Mouse (Mus musculus) thymus, postnatal 10 days (tissue): ENCODE results near the gene Ppm1h.
A peak's percentile ranks its signal among the peaks of the same experiment; 100 is the strongest.

Experiments used
- DNase-seq, 2 experiments: peaks; one replicate each; pipeline ENCODE4 v3.0.0; 2021; ENCODE audit warnings: low spot score in 2 of 2

The Ppm1h gene

DNA sequence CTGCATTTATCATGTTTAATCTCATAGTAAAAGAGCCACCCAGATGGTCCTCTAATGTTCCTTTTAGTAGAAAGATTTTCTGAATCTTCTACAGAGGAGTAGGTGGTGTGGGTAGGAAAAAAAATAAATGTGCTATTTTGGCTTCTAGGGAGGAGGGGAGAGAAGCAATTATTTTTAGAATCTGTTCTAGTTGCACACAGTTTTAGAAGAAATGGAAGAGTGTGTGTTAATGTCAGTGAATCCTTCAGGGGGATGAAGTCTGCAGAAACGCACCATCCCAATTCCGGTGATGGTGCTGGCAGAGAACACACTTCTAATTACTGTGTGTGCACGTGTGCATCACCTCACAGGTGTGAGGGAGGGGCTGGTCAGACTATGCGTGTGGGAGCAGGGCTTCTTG, 129.6 kb downstream of the Ppm1h start:
- DNase-seq: no peak

DNA sequence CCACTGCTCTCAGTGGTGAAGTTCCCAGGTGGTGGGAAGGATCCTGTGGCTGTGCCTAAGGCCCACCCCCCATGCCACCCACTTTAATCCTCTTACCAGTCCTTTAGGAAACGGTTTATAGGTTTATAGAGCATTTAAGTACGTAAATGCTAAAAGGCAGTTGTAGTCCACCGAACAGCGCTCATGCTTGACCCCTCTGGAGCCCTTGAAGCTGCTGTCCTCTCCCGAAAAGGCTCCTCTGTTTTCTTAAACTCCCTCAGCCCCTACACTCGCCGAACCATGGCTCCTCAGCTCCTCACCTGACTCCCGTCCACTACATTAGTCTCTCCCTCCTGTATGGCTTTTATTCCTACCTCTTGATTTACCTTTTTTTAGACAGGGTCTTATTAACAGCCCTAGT, 131.3 kb downstream of the Ppm1h start:
- DNase-seq: no peak

DNA sequence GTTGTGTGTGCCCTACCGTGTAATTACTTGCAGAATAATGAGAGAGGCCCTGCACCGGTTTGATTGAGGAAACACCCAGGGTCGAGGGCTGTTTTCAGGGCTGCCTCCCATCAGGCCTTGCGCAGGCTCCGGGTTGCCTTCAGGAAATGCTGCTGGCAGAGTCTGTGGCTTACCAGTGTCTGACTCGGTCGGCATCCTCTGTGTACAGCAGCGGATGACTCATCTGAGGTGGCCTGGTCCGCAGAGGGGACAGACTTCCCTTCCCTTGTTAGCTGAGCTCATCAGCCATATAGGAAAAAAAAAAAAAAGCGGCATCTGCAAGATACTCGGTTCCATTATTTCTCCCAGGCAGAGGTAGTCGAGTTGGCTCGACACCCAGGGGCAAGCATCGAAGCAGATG, 136.5 kb downstream of the Ppm1h start:
- peak; percentile 72 to 75 for DNase-seq

DNA sequence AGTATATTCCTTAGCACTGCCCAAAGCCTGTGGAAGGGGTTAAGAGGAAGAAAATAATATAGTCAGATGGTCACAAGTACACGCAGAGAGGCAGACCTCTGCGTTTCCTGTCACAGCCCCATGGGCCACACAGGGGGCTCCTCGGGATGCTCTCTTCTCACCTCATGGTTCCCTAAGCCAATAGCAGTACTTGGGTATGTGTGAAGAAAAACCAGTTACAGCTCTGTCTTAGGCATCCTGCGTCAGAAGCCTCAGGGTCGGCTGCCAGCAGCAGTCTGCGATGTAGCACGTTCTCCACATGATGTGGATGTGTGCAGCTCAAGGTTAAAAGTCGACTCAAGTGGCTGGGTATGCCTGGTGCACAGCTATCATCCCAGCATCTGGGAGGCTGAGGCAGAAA, 139.2 kb downstream of the Ppm1h start:
- no peak for DNase-seq

DNA sequence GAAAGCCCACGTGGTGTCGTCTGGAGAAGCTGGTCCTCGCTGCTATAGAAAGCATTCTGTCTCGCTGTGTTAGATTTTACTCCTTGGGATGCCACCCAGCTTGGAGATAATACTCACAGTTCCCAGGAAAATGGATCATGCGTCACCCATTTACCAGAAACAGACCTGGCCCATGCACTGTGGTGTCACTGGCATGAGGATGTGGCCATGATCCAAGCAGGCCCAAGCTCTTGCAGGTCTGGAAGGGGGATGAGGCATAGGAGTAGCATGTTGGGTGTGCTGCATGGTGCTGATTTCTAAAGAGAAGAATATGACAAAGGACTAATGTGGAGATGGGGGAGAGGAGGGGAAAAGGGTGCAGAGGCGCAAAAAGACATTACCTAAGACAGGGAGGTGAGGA, 141.2 kb downstream of the Ppm1h start:
- DNase-seq: no peak

DNA sequence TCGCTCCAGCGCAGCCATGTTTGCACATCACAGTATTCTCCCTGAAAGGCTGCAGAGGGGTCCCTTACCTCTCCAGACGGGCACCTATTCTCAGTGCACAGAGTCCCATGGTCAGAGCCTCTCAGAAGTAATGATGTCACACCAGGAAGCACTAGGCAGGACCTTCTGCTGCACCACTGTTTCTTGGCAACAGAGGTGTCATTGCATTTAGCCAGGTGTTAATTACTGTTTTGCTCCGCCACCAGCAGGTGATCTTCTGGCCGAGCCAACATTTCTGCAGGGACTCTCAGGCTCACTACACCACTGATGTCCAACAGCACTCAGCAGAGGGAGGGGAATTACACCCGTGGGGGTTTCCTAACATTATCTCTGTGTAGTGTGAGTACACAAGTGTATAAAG, 143.0 kb downstream of the Ppm1h start:
- no peak for DNase-seq

DNA sequence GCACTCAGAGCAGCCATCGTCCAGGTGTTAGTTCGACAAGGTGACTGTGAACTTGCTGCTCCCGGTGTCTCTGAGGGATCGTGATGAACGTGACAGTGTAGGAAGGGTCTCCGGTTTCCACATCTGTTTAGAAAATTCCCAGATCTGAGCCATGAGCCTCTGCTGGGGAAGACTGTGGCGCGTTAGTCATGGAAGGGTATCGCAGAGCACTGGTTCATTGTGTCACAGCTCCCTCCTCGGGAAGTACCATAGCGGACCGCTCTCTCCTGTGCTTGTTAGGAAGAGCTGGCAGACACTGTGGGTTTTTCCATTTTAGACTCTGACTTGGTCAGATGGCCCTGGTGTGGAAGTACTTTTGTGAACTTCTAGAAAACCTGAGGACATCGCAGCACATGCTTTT, 145.1 kb downstream of the Ppm1h start:
- no peak for DNase-seq

DNA sequence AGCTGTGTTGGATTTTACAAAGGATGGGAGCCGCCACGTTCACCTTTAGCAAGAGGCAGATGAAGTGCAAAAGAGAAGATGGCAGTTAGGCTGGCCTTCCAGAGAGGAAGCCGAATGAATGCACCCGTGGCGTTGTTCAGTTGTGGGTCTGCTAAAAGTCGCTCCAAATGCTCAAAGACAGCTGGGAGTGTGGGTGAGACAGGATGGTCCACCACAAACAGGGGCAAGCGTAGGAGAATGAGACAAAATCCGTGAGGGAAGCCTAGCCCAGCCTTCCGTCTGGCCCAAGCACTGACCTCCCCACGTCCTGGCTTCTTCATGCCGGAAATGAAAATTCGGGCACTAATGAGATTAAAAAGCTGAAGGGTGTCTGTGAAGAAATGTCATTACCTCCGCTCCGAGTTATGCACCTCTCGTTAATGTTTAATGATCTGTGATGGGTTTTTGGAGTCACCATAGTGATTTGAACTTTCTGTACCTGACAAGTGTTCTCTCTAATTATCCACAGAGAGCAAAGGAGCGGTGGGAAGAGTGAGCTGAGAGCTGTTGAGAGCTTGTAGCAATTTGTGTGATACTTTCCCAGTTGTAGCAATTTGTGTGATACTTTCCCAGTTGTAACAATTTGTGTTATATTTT, 148.3 kb downstream of the Ppm1h start:
- no peak for DNase-seq

DNA sequence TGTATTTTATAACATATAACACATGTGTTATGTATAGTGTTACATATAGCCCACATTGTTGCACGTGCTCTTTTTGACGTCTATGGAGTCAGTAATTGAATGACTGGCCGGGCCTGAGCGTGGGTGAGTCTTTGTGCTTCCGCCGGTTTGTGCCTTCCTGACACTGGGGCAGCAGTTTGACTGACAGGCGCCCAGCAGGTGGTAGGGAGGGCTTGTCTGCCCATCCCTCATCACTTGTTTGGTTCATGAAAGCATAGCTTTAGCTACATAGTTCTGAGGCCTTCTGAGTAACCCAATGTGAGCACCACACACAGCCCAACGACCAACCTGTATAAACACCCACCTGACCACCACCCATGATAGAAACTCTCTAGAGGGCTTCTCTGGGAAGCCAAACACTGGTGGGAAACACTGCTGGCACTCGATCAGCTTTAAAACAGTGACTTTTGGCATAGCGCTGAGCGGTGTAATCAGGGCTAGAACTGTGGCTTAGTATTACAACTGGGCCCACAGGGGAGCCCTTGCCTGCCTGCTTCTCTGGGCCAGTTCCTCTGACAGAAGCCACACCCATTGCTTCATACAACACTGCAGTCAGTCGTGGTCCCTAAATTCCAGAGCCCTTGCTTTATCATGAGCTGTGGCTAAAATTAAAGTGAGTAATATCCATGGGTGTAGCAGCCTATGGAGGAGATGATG, 149.3 kb downstream of the Ppm1h start:
- DNase-seq: no peak

DNA sequence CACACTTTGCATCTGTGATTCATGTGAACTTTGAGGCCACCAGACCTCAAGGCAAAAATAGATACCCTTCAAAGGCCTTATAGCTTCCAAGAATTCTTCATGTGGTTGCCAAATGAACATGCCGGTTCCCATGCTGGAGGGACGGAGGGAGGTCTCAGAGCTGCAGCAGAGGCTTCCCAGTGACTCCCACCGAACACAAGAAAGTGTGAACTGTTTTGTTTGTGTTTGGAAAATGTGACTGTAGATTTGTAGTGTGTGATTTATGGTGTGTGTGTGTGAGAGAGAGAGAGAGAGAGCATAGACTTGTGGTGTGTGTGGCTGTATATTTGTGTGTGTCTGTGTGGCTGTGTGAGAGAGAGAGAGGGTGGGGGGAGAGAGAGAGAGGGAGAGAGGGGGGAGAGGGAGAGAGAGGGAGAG, 151.2 kb downstream of the Ppm1h start:
- no peak for DNase-seq

DNA sequence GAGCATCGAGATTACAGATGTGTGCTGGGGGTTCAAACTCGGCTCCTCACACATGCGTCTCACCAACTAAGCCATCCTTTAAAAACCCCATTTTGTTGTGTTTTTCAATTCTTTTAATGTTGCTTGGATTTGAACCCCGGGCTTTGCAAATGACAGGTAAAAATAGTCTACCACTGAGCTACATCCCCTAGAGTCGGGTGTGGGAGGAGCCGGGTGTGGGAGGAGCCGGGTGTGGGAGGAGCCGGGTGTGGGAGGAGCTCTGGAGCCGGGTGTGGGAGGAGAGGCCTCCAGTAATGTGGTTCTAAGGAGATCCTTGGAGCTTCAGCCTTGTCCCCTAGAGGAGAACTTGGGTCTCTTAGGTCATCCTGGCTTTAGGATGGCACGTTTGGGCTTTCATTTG, 152.1 kb downstream of the Ppm1h start:
- DNase-seq: no peak

DNA sequence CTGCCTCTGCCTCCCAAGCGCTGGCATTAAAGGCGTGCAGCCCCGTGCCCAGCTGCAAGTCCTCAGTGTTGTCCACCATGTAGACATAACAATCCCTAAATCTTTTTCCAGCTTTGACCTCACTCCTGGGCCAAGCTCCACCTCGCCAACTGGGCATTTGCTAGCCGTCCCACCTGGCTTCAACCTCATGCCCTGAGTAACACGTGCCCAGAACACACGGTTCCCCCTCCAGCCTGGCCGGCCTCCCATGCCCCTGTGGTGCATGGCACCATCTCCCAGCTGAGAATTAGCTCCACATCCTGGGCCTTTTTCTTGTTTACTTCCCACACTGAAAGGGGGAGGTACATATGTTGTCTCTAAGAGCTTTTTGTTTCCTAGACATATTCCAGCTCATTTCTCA, 163.5 kb downstream of the Ppm1h start:
- no peak for DNase-seq

DNA sequence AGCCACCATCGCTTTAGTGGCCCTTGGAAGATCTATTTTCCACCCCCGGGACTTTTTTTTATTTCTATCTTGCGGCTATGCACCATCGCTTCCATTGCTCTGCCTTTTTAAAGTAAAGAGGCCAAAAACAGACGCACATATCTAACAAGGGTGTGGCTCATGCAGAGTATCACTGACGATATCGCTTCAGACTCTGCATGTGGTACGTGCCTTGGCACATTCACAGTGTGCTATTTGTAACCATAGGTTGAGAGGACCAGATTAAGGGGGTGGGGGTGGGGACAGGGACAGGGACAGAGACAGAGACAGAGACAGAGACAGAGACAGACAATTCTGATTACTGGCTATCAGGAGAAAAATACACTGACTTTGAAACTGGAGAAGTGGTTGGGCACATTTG, 164.4 kb downstream of the Ppm1h start:
- DNase-seq: no peak

DNA sequence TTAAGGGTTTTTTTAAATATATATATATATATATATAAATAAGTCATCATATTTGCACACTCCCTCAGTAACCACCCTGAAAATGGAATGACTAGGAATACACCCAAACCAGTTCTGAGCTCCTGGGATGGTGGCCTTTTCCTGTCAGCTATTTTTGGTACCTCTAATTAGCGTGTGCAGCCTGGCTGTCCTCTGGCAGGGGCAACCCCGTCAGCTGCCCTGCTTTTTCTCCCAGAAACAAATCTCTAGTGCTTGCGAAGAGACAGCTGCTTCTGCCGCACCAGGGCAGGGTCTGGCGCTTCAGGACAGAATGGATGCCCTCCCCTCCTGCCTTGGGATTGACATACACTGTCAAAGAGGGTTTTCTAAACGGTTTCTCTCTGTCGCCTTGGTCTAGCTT, 166.9 kb downstream of the Ppm1h start:
- no peak for DNase-seq

DNA sequence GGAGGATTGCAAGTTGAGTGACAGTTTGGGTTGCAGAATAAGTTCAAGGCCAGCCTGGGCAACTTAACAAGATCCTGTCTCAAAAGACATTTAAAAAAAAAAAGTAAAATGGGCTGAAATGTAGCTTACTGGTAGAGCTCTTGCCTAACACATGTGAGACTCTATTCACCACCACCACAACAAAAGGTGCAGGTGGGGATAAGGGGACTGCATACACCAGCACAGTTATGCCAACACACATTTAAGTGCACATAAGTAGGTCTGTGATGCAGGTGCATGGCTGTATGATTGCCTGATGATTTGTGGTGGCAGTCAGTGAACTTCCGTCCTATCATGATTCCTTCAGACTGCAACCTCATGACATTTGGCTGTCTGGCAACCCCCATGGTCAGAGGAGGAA, 167.9 kb downstream of the Ppm1h start:
- DNase-seq: peak; percentile 44 to 64

DNA sequence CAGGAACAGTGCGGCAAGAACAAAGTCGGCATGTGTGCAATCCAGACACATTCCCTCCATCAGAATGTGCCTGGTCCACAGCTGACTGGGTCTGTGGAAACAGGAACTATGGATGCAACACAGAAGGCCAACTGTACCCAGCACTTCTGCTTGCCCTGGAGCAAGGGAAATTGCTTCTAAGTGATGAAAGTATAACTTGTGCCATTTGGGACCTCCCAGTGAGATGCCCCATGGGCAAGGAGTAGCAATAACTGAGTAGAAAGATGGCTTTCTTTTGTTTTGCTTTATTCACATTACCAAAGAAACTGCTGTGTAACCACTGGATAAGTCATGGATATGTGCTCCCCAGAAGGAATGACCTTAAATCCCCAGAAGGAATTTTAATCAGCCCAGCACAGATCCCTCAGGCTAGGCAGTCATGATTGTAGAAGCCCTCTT, 169.5 kb downstream of the Ppm1h start:
- DNase-seq: no peak

DNA sequence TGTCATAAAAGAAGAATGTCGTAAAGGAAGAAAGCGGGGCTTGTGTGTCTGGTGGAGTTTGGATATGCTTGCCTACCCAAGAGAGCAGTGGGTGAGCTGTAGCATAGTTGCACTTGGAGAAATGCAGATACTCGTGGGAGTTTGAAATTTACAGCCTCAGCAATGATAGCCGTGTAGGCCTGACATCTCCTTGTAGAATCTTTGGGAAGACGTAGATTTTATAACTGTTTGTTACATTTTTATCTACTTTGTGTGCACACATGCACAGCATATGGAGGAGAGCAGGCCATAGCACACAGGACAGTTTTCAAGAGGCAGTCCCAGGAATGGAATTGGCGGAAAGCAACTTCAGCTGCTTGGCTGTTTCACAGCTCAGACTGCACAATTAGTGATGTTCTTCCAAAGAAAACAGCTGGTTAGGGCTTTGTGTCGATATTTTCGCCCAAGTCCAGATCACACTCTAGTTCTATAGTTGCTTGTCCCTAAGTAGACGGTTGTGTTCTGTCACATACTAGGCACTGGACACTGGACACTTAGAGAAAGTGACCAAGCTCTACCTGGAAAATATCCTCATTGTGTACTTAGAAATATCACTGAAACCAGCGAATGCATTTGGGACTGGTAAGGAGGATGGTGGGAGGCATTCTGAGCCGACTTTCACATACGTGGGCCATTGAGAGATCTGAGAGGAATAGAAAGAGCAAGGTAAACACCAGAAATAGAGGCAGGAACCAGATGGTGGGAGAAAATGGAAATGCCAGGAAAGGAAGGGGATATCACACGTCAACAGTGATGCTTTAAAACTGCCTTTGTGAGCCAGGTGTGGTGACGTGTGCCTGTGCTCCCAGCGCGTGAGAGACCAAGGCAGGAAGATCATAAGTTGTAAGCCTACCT, 173.0 kb downstream of the Ppm1h start:
- DNase-seq: no peak

DNA sequence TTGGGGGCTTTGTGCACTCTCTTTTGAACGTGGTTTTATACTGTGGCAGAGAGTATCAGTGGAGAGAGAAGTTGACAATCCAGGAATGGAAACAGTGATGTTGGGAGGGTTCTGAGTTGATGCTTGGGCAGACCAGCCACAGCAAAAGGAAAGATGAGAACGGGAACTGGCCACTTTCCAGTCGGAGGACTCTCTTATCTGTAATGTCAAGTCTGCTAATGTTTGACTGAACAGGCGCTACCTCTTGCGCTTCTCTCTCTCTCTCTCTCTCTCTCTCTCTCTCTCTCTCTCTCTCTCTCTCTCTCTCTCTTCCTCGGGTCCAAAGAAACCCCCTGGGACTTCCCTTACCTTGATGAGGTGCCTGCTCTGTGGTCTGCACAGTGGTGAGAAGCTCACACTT, 176.0 kb downstream of the Ppm1h start:
- no peak for DNase-seq

DNA sequence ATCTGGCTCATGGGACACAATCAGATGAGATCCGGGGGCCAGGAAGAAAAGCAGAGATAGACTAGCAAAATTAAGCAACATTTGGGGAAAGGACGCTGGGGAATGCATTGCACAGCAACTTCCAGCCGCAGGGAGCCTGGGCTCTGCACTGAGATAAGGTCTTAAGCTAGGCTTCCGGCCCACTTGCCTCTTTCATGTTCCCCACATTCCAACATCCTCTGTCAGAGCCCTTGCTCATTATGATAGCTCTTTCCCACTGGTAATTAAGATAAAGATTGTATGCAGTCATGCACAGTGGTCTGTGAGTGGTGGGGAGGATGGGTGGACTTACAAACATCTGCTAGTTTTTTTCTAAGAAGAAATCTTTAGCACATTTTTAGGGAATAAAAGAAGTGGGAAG, 176.6 kb downstream of the Ppm1h start:
- DNase-seq: no peak

DNA sequence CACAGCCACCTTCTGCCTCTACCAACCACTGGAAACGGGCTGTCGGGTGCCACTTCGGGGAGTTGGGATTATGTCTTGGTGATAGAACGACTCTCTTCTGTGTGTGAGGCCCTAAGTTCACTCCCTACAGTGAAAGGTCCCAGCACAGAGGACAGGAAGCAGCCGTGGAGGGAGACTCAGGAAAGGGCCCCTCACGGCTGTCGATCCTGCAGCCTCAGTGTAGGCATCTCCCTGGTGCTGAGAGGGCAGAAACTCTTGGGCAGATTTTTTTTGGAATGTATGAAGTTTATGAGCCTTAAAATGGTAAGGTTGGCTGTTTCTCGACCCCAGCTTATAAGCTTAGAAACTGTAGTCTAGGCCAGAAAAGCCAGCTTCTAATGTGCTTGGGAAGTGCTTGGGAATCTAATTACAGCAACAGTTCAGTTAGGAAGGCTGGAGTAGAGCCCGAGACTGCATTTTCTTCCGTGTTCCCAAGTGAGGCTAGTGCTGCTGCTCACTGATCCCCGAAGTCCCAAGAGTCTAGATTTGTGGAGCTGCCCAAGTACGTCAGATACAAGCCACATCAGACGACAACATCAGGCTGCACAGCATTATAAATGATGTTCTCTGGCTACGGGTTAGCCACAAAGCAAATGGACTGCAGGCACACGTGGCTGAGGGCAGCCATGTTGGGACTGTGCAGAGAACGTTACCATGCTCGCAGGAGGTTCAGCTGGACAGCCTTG, 177.6 kb downstream of the Ppm1h start:
- no peak for DNase-seq

DNA sequence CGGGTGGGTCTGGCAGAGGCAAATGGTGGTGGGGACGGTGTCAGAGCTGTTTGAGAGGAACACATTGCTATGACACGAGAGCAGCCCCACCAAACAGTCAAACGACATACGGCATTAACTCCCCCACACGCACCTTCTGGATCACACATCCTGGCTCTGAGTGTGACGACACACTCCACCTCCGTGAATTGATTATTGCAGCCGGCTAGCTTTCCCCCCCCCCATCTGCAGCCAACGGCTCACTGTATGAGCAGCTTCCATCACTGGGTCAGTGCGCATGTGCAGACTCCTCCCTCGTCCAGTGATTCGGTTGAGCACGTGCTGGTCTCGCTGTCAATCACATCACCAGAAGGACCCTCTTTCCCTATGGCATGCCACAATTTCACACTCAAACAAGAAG, 178.6 kb downstream of the Ppm1h start:
- no peak for DNase-seq
